In the genomic region with DNA sequence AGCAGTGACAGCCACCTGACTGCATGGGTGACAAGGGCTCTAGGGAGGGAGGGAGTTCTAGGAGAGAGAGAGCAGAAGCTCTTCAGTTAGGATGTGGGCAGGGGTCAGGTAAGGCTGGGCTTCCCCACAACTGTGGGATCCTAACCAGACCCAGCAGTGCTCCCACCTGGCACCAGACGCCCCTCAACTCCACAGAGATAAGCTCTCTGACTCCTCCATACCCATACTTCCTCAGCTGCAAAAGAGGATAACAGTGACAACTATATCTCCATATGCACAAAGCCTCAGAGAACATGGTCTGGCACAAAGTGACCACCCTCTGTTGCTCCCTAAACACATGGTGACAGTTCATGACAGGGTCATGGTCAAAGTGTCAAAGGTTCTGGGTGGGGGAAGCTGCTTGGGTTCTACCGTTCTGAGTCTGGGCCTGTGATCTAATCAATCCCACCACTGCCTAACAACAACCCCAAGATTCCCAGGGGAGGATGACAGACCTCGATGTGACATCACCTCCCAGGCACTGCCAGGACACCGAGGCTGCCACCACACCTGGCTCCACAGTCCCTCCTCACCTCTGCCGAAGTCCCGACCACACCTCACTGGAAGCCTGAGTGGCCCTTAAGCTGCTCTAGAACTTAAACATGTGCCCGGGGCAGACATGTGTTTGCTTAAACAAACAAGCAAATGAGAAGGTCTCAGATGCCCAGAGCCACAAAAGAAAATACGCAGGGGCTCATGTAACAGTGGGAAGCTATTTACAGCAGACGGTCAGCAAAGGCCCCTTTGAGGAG, we compare ENCODE assay signal across 15 mouse cellular contexts. TPM values are rescaled to one million over a fixed set of nuclear protein-coding genes. Genes with fewer than 3 reads are reported as not detected.
DNase-seq lines count a peak whose midpoint lies in the region; ATAC-seq lines count a peak whose summit lies in the region.
"Had no signal": no experiment of that assay in that cellular context is flagged by ENCODE, and none has a peak within 500 bp of the region (broad histone marks: within the 10 kb centered on the region; RNA-seq: fewer than 3 reads in every experiment).

No protein-coding gene starts in this region.

- WGBS in kidney, embryonic 15.5 days, result 30% methylated on average over 9 of the region's 9 CpGs
- WGBS in neural tube, embryonic 12.5 days, result 66% methylated on average over 9 of the region's 9 CpGs
- WGBS in limb, embryonic 13.5 days, result 59% methylated on average over 9 of the region's 9 CpGs

- 0 out of 2 replicates have a peak overlapping the region, but pooled peaks have one; percentile 8 for H3K9ac ChIP-seq in kidney, embryonic 15.5 days
- H3K9ac ChIP-seq in neural tube, embryonic 12.5 days, result 0 out of 2 replicates have a peak overlapping the region, but pooled peaks have one; percentile 13
- no peak overlapping the region for H3K9ac ChIP-seq in limb, embryonic 13.5 days
- H3K9ac ChIP-seq: hindbrain, embryonic 12.5 days had no signal

- no peak for ATAC-seq in kidney, embryonic 15.5 days (replicated peaks; ENCODE audit: low FRiP score)
- ATAC-seq in neural tube, embryonic 12.5 days (ENCODE audit: low FRiP score, low read depth), result no peak
- ATAC-seq in limb, embryonic 13.5 days (ENCODE audit: low FRiP score, low read depth), result no peak
- peak; percentile 52 for ATAC-seq in megakaryocyte-erythroid progenitor cell, adult 5-6 weeks (replicated peaks; ENCODE audit: low FRiP score, low TSS enrichment, poor library complexity, severe bottlenecking)
- no peak for ATAC-seq in erythroblast, adult 5-6 weeks (replicated peaks; ENCODE audit: low FRiP score, poor library complexity, severe bottlenecking)
- ATAC-seq: forebrain, embryonic 14.5 days; intestine, postnatal 0 days had no signal

- H3K27me3 ChIP-seq in kidney, embryonic 15.5 days, result no peaks in the 10 kb centered on the region
- no peaks in the 10 kb centered on the region for H3K27me3 ChIP-seq in neural tube, embryonic 12.5 days (replicated peaks)
- no peaks in the 10 kb centered on the region for H3K27me3 ChIP-seq in limb, embryonic 13.5 days
- H3K27me3 ChIP-seq: hindbrain, embryonic 12.5 days had no signal

- peaks cover 80% of the 10 kb centered on the region for H3K4me1 ChIP-seq in kidney, embryonic 15.5 days
- H3K4me1 ChIP-seq in neural tube, embryonic 12.5 days, result peaks cover 68% of the 10 kb centered on the region
- peaks cover 79% of the 10 kb centered on the region for H3K4me1 ChIP-seq in limb, embryonic 13.5 days

- no peaks in the 10 kb centered on the region; the same call in 1 of the 2 replicates for H3K36me3 ChIP-seq in kidney, embryonic 15.5 days
- H3K36me3 ChIP-seq in neural tube, embryonic 12.5 days, result no peaks in the 10 kb centered on the region
- peaks cover 6% of the 10 kb centered on the region for H3K36me3 ChIP-seq in limb, embryonic 13.5 days
- H3K36me3 ChIP-seq: hindbrain, embryonic 12.5 days had no signal

- no peaks in the 10 kb centered on the region for H3K9me3 ChIP-seq in kidney, embryonic 15.5 days (replicated peaks)
- H3K9me3 ChIP-seq in neural tube, embryonic 12.5 days, result no peaks in the 10 kb centered on the region
- H3K9me3 ChIP-seq in limb, embryonic 13.5 days, result no peaks in the 10 kb centered on the region
- H3K9me3 ChIP-seq: hindbrain, embryonic 12.5 days had no signal

- no peak overlapping the region for H3K27ac ChIP-seq in kidney, embryonic 15.5 days
- H3K27ac ChIP-seq in neural tube, embryonic 12.5 days, result no peak overlapping the region
- no peak overlapping the region for H3K27ac ChIP-seq in limb, embryonic 13.5 days
- H3K27ac ChIP-seq: hindbrain, embryonic 12.5 days had no signal

- H3K4me3 ChIP-seq in kidney, embryonic 15.5 days (replicated peaks), result no peak overlapping the region
- no peak overlapping the region for H3K4me3 ChIP-seq in neural tube, embryonic 12.5 days
- H3K4me3 ChIP-seq in limb, embryonic 13.5 days, result no peak overlapping the region
- H3K4me3 ChIP-seq: hindbrain, embryonic 12.5 days had no signal

- peak overlapping the region; percentile 94 for H3K4me2 ChIP-seq in kidney, embryonic 15.5 days
- H3K4me2 ChIP-seq in neural tube, embryonic 12.5 days (replicated peaks), result 0 out of 2 replicates have a peak overlapping the region, but pooled peaks have one; percentile 7
- H3K4me2 ChIP-seq in limb, embryonic 13.5 days (replicated peaks), result 0 out of 2 replicates have a peak overlapping the region, but pooled peaks have one; percentile 99

- no peak for DNase-seq in kidney, adult 9 months
- no peak for DNase-seq in neural tube, embryonic 10.5 days (ENCODE audit: extremely low spot score, low spot score)
- no peak for DNase-seq in kidney, adult 11 months
- DNase-seq: adrenal gland, postnatal 25 days; cerebellum, adult 11 months; gastrocnemius, postnatal 25 days; right cerebral cortex, postnatal 4 days had no signal

RNA-seq across cellular contexts. Expression of gene Zfp362, which starts 4.0 kb away (rescaled TPM):
- 37.5 and 43.8 TPM in 2 replicates for polyA plus RNA-seq in kidney, embryonic 15.5 days (2015; fragmentation: Nextera tagmentation; extraction: Ambion mirVana)
- 45.5 and 51.3 TPM in 2 replicates for polyA plus RNA-seq in neural tube, embryonic 12.5 days (2016; fragmentation: Nextera tagmentation; extraction: Ambion mirVana)
- 48.9 and 50.3 TPM in 2 replicates for polyA plus RNA-seq in limb, embryonic 13.5 days (2015; fragmentation: Nextera tagmentation; extraction: Ambion mirVana)
- total RNA-seq in megakaryocyte-erythroid progenitor cell, adult 5-6 weeks (2014; fragmentation: Nextera tagmentation), result 28.5 and 38.2 TPM in 2 replicates
- total RNA-seq in megakaryocyte-erythroid progenitor cell, adult 5-6 weeks (2017), result 2.8 and 7.4 TPM in 2 replicates
- 2.1 and 4.6 TPM in 2 replicates for total RNA-seq in erythroblast, adult 5-6 weeks (2015; ENCODE audit: low replicate concordance)
- 0.09 and 0.98 TPM in 2 replicates for total RNA-seq in erythroblast, adult 5-6 weeks (2017; ENCODE audit: low replicate concordance)

RNA-seq across cellular contexts. Expression of gene A3galt2, which starts 46.7 kb away (rescaled TPM):
- 0.22 and 0.28 TPM in 2 replicates for polyA plus RNA-seq in kidney, embryonic 15.5 days (2015; fragmentation: Nextera tagmentation; extraction: Ambion mirVana)
- polyA plus RNA-seq in neural tube, embryonic 12.5 days (2016; fragmentation: Nextera tagmentation; extraction: Ambion mirVana), result 0.46 and 0.54 TPM in 2 replicates
- 0.09 and 0.15 TPM in 2 replicates for polyA plus RNA-seq in limb, embryonic 13.5 days (2015; fragmentation: Nextera tagmentation; extraction: Ambion mirVana)
- total RNA-seq in megakaryocyte-erythroid progenitor cell, adult 5-6 weeks (2014; fragmentation: Nextera tagmentation), result 0.31 TPM in 1 of 2 replicates, not detected in the other
- total RNA-seq in megakaryocyte-erythroid progenitor cell, adult 5-6 weeks (2017), result not detected in 2 replicates
- not detected in 2 replicates for total RNA-seq in erythroblast, adult 5-6 weeks (2015; ENCODE audit: low replicate concordance)
- not detected in 2 replicates for total RNA-seq in erythroblast, adult 5-6 weeks (2017; ENCODE audit: low replicate concordance)
- polyA plus RNA-seq: intestine, postnatal 0 days had no signal

Comparison
In these comparisons a context has a peak if more than half of its experiments do, and no peak if none do; other contexts are left out.
1. H3K4me2 ChIP-seq: peak in every context shown above with its lines; median percentile 99 in limb, embryonic 13.5 days; 94 in kidney, embryonic 15.5 days; 7 in neural tube, embryonic 12.5 days.